Mouse (Mus musculus) Muller cell, postnatal 12 days (primary cell): ENCODE measurements around the gene Sult2b1.

Source experiments
- DNase-seq: peaks from one replicate; pipeline ENCODE4 v3.0.0-alpha.2; 2015; ENCODE audit errors: inconsistent ontology term

Gene Sult2b1

DNA sequence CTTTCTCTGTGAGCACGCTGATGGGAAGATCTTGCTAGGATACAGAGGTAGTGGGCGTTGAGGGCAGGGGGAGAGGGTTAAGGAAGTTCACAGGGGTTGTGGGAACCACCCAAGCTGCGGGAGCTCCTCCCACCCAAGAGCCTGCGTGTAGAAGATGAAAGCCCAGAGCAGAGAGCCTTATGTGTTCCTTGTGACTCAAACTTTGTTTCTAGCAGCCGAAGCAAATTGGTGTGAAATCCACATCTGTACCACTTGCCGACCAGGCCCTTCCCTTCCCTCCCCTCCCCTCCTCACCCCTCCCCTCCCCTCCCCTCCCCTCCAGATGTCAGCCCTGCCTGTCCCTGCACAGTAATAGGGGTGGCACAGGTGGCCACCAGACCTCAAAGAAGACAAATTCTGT, 89.4 kb downstream of the Sult2b1 start:
- no peak for DNase-seq

- no peak for DNase-seq
Observed at GRCm38 (mm10) chr7:45693921-45694591, 90.4 kb downstream of the Sult2b1 start, which contains the start of gene Sec1. Gene Sec1, minus strand, starts transcription at chr7:45694402.

DNA sequence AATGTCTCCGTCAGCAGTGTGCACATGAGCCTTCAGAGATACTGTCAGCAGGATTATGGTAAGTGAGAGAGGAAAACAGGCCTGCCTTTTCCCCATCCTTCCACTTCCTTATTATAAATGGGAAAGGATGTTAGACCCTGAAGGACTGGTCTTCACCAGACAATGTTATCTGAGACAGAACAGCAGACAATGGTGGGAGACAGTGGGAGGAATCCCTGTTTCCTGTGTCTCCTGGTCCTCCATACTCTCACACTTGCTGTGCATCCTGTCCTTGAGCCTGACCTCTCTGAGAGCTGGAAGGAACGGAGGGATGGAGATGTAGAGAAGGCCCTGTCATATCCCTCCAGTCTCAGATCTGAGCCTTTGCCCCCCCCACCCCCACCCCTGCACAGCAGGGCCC, 92.1 kb downstream of the Sult2b1 start:
- no peak for DNase-seq

DNA sequence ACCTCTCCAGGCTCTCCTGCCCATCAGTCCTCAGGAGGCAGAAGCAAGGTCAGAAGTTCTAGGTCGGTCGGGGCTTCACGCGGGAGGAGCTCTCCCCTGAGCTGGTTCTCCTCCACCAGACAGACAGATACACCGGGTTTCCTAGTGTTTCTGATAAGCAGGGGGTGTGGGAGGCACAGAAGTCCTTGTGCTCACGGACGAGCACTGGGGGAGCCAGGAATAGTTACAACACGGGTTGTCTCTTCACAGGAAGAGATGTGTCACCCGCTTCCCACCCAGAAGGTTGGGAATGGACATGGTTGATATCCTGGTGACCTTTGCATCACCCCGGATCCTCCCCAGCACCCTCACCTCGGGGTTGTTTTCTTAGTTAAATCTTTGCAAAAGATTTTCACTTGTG, 94.7 kb downstream of the Sult2b1 start:
- DNase-seq = no peak

GRCm38 (mm10) chr7:45689099-45689498, 95.4 kb downstream of the Sult2b1 start:
- DNase-seq = no peak

GRCm38 (mm10) chr7:45686841-45687240, 97.6 kb downstream of the Sult2b1 start:
- DNase-seq = no peak

DNA sequence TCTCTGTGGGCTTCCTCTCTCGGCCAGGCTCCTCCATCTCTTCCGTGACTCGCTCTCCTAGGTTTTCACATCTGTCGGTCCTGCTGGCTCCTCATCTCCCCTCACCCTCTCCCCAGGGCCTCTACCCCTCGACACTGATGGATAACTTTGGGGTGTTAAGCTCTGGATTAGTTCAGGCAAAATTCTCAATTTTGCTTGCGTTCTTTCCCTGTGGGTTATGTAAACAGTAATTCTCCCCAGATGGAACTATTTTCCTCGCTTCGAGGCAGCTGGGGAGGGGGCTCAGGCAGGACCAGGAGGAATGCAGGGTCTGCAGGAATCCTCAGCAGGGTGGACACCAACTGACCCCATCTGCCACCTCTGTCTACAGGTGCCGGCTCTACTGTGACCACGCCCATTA, 98.7 kb downstream of the Sult2b1 start:
- no peak for DNase-seq

DNA sequence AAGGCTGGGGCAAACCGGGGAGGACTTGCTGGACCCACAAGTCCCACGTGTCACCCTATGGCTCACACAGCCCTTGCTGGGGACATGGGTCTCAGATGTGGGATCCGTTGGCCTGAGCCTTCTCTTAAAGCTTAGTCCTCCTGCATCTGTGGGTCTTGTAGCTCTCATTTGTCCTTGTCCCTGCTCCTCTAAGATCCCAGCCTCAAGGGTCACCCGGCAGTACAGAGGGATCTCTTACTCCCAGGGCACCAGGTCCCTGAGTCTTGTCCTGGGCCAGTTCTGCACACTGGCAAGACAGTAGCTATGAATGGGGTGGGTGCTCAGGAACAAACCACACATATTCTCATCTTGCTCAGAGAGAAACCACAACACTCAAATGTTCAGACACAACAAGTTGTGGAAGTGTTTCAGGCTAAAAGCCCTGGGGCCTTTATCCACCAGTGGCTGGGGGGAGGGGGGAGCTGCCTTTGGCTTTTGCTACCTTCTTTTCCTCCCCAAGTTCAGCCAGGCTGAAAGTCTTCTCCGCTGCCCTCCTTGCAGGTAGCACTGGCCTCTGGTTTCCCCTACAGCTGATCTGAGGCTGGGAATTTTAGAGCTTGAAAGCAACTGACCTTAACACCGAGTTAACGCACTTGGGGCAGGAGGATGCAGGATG, 100.9 kb downstream of the Sult2b1 start, which contains the start of gene Ntn5:
Gene Ntn5, plus strand, starts transcription at position 627 of the 655 bp plus-strand sequence.
- no peak for DNase-seq

DNA sequence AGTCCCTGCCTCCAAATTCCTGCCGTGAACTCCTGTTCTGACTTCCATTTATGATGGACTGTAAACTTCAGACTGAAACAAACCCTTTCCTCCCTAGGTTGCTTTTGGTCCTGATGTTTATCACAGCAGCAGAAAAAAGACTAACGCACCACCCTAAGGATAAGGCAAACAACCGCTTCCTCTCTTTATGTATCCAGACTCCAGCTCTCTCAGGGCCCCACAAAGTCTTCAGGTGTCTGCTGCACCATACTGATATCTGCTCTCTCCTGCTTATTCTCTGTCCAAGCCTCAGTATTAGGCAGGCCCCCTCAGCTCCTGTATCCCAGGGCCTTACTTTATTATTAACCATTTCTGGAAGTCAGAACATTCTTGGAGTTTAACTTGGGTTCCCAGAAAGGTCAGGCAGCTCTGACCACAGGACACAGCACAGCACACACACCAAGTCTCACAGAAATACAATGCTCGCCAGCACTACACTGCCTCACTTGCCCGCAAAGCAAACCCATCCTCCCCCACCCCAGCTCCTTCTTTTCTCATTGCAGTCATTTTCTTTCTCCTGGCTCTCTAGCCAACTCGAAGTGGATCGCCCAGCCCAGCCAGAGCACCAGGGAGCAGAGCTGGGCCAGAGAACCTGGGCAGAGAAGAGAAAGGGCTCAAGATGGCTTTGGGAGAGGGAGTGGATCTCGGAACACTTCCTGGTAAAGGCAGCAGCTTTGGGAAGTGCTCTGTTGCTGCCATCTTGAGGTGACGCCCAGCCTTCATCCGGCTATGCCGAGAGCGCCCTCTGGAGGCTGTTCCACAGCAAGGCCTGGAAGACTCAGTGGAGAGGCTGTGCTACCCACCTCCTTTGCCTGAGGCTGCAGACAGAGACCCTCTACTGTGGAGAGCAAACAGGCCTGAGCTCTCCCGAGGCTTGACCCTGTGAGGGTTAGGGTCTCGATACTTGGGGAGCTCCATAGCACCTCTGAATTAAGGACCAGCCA, 102.0 kb downstream of the Sult2b1 start:
- peak; percentile 79 for DNase-seq

DNA sequence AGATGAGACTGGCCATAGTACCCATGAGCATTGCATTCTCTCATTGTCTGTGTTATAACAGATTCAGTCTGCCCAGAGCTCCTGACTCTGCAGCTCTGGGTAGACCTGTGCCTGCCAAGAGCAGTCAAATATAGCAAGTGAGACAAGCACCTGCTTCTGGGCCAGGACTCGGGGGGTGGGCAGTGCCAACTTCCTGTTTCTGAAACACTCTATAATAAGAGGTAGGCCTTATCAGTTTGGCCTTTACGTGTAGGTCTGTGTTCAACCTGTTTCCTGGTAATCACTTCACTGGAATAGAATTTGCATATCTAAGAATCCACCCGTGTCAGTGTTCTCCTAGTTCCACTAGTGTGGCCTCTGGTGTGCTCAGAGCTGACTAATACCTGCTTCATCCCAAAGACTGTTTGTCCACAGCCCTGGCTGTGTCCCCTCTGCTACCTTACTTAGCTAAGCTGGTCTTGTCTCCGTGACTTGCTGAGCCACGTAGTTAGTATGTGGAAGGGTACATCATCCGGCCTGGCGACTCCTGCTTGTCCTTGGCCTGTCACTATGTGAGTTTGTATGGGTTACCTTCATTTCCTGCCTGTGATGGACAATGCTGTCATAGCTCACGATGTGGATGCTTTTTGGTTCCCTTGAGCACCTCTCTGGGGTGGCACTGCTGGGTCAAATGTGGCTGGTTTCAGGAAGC, 103.3 kb downstream of the Sult2b1 start:
- DNase-seq = no peak
